Mouse (Mus musculus) hindbrain, embryonic 16.5 days (tissue): ENCODE results near the gene Slc2a1. TPM values are rescaled to one million over a fixed set of nuclear protein-coding genes. Genes with fewer than 3 reads are reported as not detected.

Experiments used
- ATAC-seq: fragments of 200-750 bp; cut with Nextera tagmentation; 2 replicates; pipeline ENCODE4 v1.8.0; 2017; ENCODE audit warnings: moderate TSS enrichment, moderate library complexity
- H3K27ac ChIP-seq: fragments of 300-500 bp; sonication (generic); 2 replicates; pipeline ENCODE4 v1.5.1; 2014; ENCODE audit warnings: low read depth, mild to moderate bottlenecking, control low read depth, low read length, moderate library complexity
- H3K27me3 ChIP-seq: fragments of 300-500 bp; sonication (generic); replicated peaks from 2 replicates; pipeline ENCODE4 v1.6.1; 2014; ENCODE audit warnings: low read length; ENCODE audit not compliant: control insufficient read depth, insufficient read depth
- H3K36me3 ChIP-seq: fragments of 300-500 bp; sonication (generic); 2 replicates; pipeline ENCODE4 v1.6.1; 2014; ENCODE audit warnings: mild to moderate bottlenecking, low read length, moderate library complexity, mixed read lengths; ENCODE audit not compliant: control insufficient read depth, insufficient read depth
- H3K4me1 ChIP-seq: fragments of 300-500 bp; sonication (generic); 2 replicates; pipeline ENCODE4 v1.6.1; 2014; ENCODE audit warnings: low read depth, low read length; ENCODE audit not compliant: control insufficient read depth, insufficient read depth
- H3K4me2 ChIP-seq: fragments of 300-500 bp; sonication (generic); 2 replicates; pipeline ENCODE4 v1.6.1; 2014; ENCODE audit warnings: mild to moderate bottlenecking, low read length, control low read depth, moderate library complexity
- H3K4me3 ChIP-seq: fragments of 300-500 bp; sonication (generic); 2 replicates; pipeline ENCODE4 v1.5.1; 2014; ENCODE audit warnings: mild to moderate bottlenecking, low read length, control low read depth, moderate library complexity
- H3K9ac ChIP-seq: fragments of 300-500 bp; sonication (generic); 2 replicates; pipeline ENCODE4 v1.6.1; 2014; ENCODE audit warnings: low read depth, mild to moderate bottlenecking, control low read depth, low read length, moderate library complexity
- H3K9me3 ChIP-seq: fragments of 300-500 bp; sonication (generic); 2 replicates; pipeline ENCODE4 v1.6.1; 2014; ENCODE audit warnings: mild to moderate bottlenecking, low read length, moderate library complexity; ENCODE audit not compliant: control insufficient read depth
- WGBS: fragments of 180-500 bp; shearing (Covaris S2); extraction: QIAGEN DNeasy Blood & Tissue Kit; methylation state at CpG from one replicate; pipeline ENCODE4 v1.1.7; 2014; 5-methylcytosine and 5-hydroxymethylcytosine counted together
- polyA plus RNA-seq: library from polyadenylated mRNA; unstranded; fragments of >200 nt; fragmentation: Nextera tagmentation; extraction: Ambion mirVana; gene quantifications from 2 replicates; pipeline ENCODE4 v1.2.1, GENCODE M21; 2015

Slc2a1 gene
- polyA plus RNA-seq, 1 experiment from 2014 or later: 100 TPM

DNA sequence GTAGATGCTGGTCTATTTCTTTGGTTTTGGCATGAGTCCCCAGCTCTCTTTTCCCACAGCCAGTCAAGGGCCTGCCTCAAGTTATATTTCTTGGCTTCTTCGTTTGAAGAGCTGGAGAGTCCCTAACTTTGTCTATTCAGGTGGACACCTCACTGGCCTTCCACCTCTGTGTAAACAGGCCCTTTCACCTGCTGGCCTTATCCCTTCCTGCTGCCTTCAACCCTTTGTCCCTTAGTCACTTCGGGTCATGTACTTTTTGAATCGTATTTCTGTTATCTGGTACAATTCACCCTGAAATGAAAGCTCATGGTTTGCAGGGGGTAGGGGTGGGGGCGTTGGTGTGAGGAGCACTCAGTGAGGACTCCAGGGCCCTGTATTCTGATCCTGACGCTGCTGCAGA is 10.8 kb downstream of the Slc2a1 start:
- Histone ChIP-seq H3K4me3 (no peak overlapping the region), H3K9me3 (no peaks in the 10 kb centered on the region), H3K27ac (no peak overlapping the region), H3K27me3 (no peaks in the 10 kb centered on the region), H3K36me3 (0 out of 2 replicates have a peak, but pooled peaks cover 4% of the 10 kb centered on the region), H3K4me2 (no peak overlapping the region), H3K4me1 (no peaks in the 10 kb centered on the region; the same call in 1 of the 2 replicates), H3K9ac (no peak overlapping the region)
- 64% methylated on average over 5 of the region's 5 CpGs for WGBS
- no peak for ATAC-seq

DNA sequence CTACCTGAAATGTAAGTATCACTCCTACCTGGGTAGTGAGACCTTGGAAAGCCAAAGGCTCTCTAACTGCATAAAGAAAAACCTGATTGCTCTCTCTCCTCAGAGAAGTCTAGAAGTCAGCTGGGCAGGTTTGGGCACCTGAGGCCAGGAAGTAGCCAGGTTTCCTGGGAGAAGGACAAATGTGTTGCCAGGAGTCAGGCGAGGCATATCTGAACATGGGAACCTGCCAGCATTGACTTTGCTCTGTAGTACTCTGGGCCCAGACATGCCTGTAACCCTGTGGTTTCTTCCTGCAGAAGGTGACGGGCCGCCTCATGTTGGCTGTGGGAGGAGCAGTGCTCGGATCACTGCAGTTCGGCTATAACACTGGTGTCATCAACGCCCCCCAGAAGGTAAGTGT is 11.6 kb downstream of the Slc2a1 start:
- Histone ChIP-seq H3K27me3 (no peaks in the 10 kb centered on the region), H3K4me1 (no peaks in the 10 kb centered on the region; the same call in 1 of the 2 replicates), H3K27ac (no peak overlapping the region), H3K36me3 (0 out of 2 replicates have a peak, but pooled peaks cover 4% of the 10 kb centered on the region), H3K9ac (no peak overlapping the region), H3K4me2 (no peak overlapping the region), H3K9me3 (no peaks in the 10 kb centered on the region), H3K4me3 (no peak overlapping the region)
- no peak for ATAC-seq
- 87% methylated on average over 6 of the region's 6 CpGs for WGBS

DNA sequence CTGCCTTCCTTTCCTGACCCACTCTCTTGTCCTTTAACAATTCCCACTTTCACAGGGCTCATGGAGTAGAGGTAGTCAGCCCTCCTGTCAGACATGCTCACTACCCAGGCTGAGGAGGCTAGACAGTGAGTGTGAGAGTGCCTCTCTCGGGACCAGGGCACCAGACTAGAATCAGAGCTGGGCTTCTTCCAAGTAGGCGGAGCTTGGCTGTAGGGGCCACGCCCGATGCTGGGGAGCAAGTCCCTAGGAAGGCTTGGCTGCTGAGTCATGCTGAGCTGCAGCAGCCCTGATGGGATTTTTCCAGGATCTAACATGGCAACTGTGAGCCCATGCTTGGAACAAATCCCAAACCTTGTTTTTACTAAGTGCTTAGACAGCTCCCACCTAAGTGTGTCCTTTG is 12.7 kb downstream of the Slc2a1 start:
- Histone ChIP-seq H3K36me3 (0 out of 2 replicates have a peak, but pooled peaks cover 4% of the 10 kb centered on the region), H3K27ac (no peak overlapping the region), H3K4me1 (no peaks in the 10 kb centered on the region; the same call in 1 of the 2 replicates), H3K4me2 (no peak overlapping the region), H3K27me3 (no peaks in the 10 kb centered on the region), H3K4me3 (no peak overlapping the region), H3K9me3 (no peaks in the 10 kb centered on the region), H3K9ac (no peak overlapping the region)
- no peak for ATAC-seq
- 52% methylated on average over 4 of the region's 4 CpGs for WGBS

DNA sequence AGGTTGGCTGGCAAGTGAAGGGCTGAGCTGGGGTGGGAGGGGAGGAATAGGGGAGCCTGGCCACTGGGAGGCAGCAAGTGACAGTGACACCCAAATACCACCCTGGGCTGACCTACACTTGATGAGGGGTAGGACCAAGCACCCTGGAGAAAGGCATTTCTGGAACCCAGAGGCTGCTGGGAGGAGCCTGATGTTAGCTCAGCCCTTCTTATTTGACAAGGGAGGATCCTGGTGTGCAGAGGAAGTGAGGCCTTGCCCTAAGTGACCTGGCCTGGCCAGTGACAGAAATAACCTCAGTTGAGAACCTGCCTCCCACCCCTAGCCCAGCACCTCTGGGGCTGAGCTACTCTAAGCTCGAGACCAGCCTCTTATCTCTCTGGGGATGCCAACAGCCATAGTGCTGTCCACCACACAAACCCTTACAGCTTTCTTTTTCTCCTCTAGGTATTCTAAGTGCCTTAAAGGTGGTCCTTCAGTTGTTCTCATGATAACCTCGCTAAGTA is 16.3 kb downstream of the Slc2a1 start:
- no peak overlapping the region for H3K4me3 ChIP-seq
- H3K36me3 ChIP-seq: 0 out of 2 replicates have a peak, but pooled peaks cover 4% of the 10 kb centered on the region
- H3K27me3 ChIP-seq: no peaks in the 10 kb centered on the region
- ATAC-seq: no peak
- H3K4me2 ChIP-seq: no peak overlapping the region
- WGBS: 80% methylated on average over 2 of the region's 2 CpGs
- no peaks in the 10 kb centered on the region for H3K9me3 ChIP-seq
- H3K9ac ChIP-seq: no peak overlapping the region
- no peak overlapping the region for H3K27ac ChIP-seq
- H3K4me1 ChIP-seq: no peaks in the 10 kb centered on the region; the same call in 1 of the 2 replicates

DNA sequence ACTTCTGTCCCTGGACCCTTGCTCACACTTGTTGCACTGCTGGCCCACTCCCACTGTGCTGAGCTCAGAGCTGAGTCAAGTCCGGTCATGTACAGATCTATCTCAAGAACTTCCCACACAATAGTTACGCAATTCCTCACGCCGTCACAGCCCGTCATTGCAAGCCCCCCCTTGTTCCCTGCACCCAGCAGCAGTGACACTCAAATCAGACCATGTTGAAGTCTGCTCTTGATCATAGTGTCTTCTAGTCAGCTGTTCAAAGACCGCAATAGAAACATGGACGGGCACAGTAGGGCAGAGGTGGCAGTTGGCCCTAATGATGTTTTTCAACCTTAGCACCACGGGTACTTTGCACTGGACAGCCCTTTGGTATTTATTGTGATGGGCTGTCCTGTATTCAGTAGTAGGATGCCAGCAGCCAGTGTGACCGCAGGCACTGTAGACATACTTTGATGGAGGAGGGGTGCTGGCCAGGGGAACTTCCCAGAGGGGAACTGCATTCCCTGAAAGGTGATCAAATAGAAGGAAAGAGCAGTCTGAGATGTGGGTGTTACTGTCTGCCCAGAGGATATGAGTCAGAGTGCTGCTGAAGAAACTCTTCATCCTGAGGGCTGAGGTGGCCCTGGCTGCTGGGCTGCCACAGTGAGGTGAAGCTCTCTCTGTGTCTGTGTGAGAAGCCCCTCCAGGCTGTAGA is 17.2 kb downstream of the Slc2a1 start:
- no peaks in the 10 kb centered on the region for H3K9me3 ChIP-seq
- ATAC-seq: no peak
- H3K36me3 ChIP-seq: 0 out of 2 replicates have a peak, but pooled peaks cover 4% of the 10 kb centered on the region
- no peak overlapping the region for H3K27ac ChIP-seq
- no peak overlapping the region for H3K4me3 ChIP-seq
- no peaks in the 10 kb centered on the region for H3K27me3 ChIP-seq
- WGBS: 77% methylated on average over 9 of the region's 9 CpGs
- no peak overlapping the region for H3K4me2 ChIP-seq
- no peaks in the 10 kb centered on the region; the same call in 1 of the 2 replicates for H3K4me1 ChIP-seq
- no peak overlapping the region for H3K9ac ChIP-seq

DNA sequence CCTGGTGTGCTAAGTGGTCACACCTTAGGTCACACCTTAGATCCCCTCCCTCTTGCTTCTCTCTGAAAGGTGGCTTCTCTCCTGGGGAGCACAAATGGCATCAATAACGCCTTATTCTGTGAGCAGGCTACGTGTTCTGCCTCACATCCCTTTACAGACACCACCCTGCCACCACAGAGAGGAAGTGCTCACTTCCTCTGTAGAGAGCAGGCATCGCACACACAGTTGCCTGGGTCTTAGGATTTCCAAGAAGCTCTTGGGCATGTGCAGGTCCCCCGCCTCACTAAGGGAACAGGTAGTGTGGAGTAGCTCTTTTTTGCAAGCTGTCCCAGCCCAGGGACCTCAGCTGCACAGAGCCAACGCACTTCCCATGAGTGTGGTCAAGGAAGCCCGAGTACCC is 18.7 kb downstream of the Slc2a1 start:
- no peak overlapping the region for H3K4me3 ChIP-seq
- no peak overlapping the region for H3K9ac ChIP-seq
- ATAC-seq: no peak
- H3K4me1 ChIP-seq: no peaks in the 10 kb centered on the region
- H3K36me3 ChIP-seq: 0 out of 2 replicates have a peak, but pooled peaks cover 1% of the 10 kb centered on the region
- no peak overlapping the region for H3K27ac ChIP-seq
- WGBS: 83% methylated on average over 6 of the region's 6 CpGs
- H3K27me3 ChIP-seq: no peaks in the 10 kb centered on the region
- H3K4me2 ChIP-seq: no peak overlapping the region
- no peaks in the 10 kb centered on the region for H3K9me3 ChIP-seq

DNA sequence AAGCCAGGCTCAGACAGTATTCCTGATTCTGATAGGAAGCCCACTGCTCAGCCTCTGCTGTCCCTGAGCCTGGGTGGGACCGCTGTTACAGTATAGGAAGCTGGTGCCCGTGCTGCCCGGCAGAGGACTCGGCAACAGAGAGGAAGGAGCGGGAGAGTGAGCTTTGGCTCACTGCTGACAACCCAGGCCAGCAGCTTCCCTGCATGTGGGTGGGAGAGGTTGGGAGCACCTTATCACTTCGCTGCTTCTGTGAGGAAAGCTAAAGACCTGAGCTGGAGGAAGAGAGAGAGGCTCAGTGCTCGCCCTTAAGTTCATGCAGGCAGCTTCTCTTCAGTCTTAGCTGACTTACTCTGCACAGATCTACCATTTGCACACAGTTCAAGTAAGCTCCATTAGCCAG is 20.0 kb downstream of the Slc2a1 start:
- Histone ChIP-seq H3K27ac (no peak overlapping the region), H3K9me3 (no peaks in the 10 kb centered on the region), H3K27me3 (no peaks in the 10 kb centered on the region), H3K9ac (no peak overlapping the region), H3K4me3 (no peak overlapping the region), H3K4me2 (no peak overlapping the region), H3K36me3 (no peaks in the 10 kb centered on the region; the same call in none of the 2 replicates), H3K4me1 (no peaks in the 10 kb centered on the region)
- ATAC-seq: no peak
- WGBS: 86% methylated on average over 7 of the region's 7 CpGs

DNA sequence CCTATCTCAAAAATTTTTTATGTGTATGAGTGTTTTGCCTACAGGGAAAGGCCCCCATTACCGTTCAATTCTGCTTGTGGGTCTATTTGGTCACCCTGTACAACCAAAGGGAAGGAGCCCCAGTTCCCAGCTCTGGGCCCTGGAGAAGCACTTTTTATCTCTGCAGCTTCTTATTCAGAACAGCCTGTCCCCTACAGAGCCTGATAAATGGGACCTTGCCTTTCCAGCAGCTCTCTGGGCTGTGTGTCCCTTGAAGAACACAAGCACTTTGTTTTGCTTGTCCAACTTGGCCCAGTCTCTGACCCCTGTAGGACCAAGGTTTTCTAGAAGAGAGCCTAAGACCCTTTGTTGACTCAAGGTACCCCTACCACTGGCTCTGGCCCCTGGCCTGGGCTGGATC is 20.6 kb downstream of the Slc2a1 start:
- 100% methylated on average over 1 of the region's 1 CpGs for WGBS
- H3K4me2 ChIP-seq: no peak overlapping the region
- no peak overlapping the region for H3K27ac ChIP-seq
- no peaks in the 10 kb centered on the region for H3K4me1 ChIP-seq
- no peaks in the 10 kb centered on the region for H3K27me3 ChIP-seq
- H3K9ac ChIP-seq: no peak overlapping the region
- no peaks in the 10 kb centered on the region for H3K9me3 ChIP-seq
- peaks cover 2% of the 10 kb centered on the region for H3K36me3 ChIP-seq
- H3K4me3 ChIP-seq: no peak overlapping the region
- no peak for ATAC-seq

DNA sequence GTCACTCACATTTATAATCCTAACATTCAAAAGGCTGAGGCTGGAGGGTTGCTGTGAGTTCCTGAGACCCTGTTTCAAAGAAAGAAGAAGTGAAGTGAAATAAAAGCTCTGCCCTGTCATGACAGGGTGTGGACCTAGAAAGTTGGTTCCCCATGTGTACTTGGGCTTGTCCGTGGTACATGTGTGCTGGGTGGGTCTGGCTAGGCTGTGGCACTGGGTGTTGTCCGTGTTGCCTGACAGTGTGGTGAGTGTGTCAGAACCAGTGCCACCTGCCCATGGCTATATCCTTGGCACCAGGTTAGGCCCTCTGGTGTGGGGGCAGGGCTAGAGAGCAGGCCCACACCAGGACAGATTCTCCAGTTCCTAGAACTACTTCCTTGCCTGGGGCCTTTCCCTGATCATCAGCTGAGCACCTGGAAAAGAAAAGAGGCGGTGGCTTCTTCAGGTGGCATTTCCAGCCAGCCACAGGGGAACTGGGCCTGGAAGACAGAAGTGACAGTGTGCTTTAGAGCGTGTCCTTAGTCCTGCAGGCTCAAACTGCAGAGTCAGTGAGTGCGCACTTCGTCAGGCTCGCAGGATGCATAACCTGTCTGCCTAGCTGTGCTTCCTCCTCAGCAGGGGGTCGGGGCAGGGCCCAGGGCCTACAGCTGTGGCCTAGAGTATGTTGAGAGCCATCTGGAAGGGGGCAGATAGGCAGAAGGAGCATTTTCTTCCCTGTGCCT is 22.8 kb downstream of the Slc2a1 start:
- Histone ChIP-seq H3K36me3 (peaks cover 14% of the 10 kb centered on the region), H3K27ac (no peak overlapping the region), H3K4me1 (no peaks in the 10 kb centered on the region), H3K9ac (no peak overlapping the region), H3K4me3 (no peak overlapping the region), H3K9me3 (no peaks in the 10 kb centered on the region), H3K4me2 (no peak overlapping the region), H3K27me3 (no peaks in the 10 kb centered on the region)
- ATAC-seq: no peak; the same call in 1 of the 2 replicates
- WGBS: 84% methylated on average over 8 of the region's 8 CpGs
